Mouse (Mus musculus): ENCODE measurements around the gene Ccdc80.

- TF ChIP-seq CTCF (IDR thresholded peaks at IDR 0.05; ENCODE audit: borderline replicate concordance, control insufficient read depth, extremely low read depth, insufficient read depth, low read length, poor library complexity): no peak
- no peak for TF ChIP-seq POLR2A (IDR thresholded peaks at IDR 0.05; ENCODE audit: control insufficient read depth, extremely low read depth, insufficient read depth, low read length, poor library complexity)
Measured at GRCm38 (mm10) chr16:45158136-45158521, 64.9 kb downstream of the Ccdc80 start.

All from thymus, adult 2 months (tissue).